In the genomic region with DNA sequence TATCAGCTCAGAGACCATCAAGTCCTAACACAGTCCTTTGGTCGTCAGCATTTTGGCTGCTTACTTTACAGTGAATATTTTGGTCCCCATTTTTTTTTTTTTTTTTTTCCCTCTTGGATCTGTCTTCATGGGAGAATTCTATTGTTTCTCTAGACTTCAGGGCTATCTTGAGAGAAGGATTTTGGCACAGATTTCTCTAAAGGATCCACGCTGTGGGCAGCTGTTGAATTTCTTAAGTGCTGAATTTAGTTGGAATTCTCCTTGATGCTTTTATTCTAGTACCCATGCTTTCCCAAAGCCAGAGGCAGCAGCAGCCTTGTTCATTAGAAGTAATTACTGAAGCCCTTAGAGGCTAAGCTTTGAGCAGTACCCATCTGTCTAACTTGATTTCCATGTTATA, we compare ENCODE assay signal across 26 mouse cellular contexts.
"Had no signal": no experiment of that assay in that cellular context is flagged by ENCODE, and none has a peak within 500 bp of the region (broad histone marks: within the 10 kb centered on the region; RNA-seq: fewer than 3 reads in every experiment).

No protein-coding gene starts in this region.

- H3K4me1 ChIP-seq: hindbrain, embryonic 15.5 days; limb, embryonic 13.5 days; limb, embryonic 15.5 days; liver, embryonic 12.5 days had no signal

- H3K4me3 ChIP-seq: gastrocnemius, adult 2 months; heart, adult 2 months; heart, embryonic 13.5 days; heart, embryonic 15.5 days; hindbrain, embryonic 13.5 days; hindbrain, embryonic 15.5 days; kidney, embryonic 15.5 days; limb, embryonic 13.5 days; limb, embryonic 15.5 days; liver, embryonic 12.5 days had no signal

- H3K27me3 ChIP-seq: heart, embryonic 13.5 days; heart, embryonic 15.5 days; hindbrain, embryonic 13.5 days; hindbrain, embryonic 15.5 days; kidney, embryonic 15.5 days; limb, embryonic 13.5 days; limb, embryonic 15.5 days; liver, embryonic 12.5 days had no signal

- H3K4me2 ChIP-seq: heart, embryonic 11.5 days; heart, embryonic 13.5 days; heart, embryonic 15.5 days; hindbrain, embryonic 13.5 days; hindbrain, embryonic 15.5 days; kidney, embryonic 15.5 days; limb, embryonic 13.5 days; limb, embryonic 15.5 days; liver, embryonic 12.5 days had no signal

- H3K36me3 ChIP-seq: heart, embryonic 13.5 days; heart, embryonic 15.5 days; hindbrain, embryonic 13.5 days; hindbrain, embryonic 15.5 days; kidney, embryonic 15.5 days; limb, embryonic 13.5 days; limb, embryonic 15.5 days; liver, embryonic 12.5 days had no signal

- H3K27ac ChIP-seq: gastrocnemius, adult 2 months; heart, adult 2 months; heart, embryonic 13.5 days; heart, embryonic 15.5 days; hindbrain, embryonic 13.5 days; hindbrain, embryonic 15.5 days; hindbrain, postnatal 0 days; kidney, embryonic 15.5 days; kidney, postnatal 0 days; limb, embryonic 13.5 days; limb, embryonic 15.5 days; liver, embryonic 12.5 days; liver, embryonic 14.5 days had no signal

- DNase-seq: gastrocnemius, adult 2 months; gastrocnemius, postnatal 10 days; gastrocnemius, postnatal 25 days; heart, adult 11 months; heart, adult 2 months; heart, postnatal 14 days; heart, postnatal 36 days; kidney, adult 11 months; kidney, adult 2 months; kidney, adult 9 months; kidney, postnatal 14 days; kidney, postnatal 36 days; layer of hippocampus, postnatal 36 days; left cerebral cortex, postnatal 4 days had no signal

- H3K9me3 ChIP-seq: heart, embryonic 13.5 days; heart, embryonic 15.5 days; hindbrain, embryonic 13.5 days; hindbrain, embryonic 15.5 days; kidney, embryonic 15.5 days; limb, embryonic 15.5 days; liver, embryonic 12.5 days had no signal
